Mouse (Mus musculus): ENCODE measurements around the gene Eya2. TPM values are rescaled to one million over a fixed set of nuclear protein-coding genes. Genes with fewer than 3 reads are reported as not detected.

The Eya2 gene
- polyA plus RNA-seq, 1 experiment: 1.4 TPM

DNA sequence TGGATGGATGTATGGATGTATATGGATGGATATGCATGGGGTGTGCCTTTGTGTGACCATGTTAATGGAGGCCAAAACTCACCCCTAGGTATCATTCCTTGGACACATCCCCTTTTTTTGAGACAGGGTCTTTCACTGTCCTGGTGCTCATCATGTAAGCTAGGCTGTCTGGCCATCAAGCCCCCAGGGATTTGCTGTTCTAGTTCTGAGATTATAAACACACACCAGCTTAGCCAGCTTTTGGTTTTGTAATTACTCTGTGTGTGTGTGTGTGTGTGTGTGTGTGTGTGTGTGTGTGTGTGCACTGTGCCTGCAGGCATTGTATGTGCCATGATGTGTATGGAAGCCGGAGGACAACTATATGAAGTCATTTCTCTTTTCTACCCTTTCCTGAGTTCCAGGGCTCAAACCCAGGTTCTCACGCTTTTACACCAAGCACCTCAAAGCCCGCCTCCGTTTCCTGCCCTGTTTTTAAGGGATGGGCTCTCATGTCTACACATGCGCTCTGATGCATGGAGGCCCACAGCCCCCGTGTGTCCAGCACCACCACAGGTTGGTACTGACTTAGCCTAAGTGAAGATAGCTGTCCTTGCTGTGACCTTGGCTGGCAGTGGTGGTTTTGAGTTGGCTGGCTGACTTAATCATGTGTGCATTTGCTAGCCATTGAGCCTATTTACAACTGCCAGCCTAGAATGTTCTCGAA lies 16.9 kb downstream of the Eya2 start:
- Histone ChIP-seq H3K4me3 (ENCODE audit: control insufficient read depth, low read depth, low read length) (no peak overlapping the region), H3K27ac (ENCODE audit: control insufficient read depth, insufficient read depth, low read depth, low read length) (no peak overlapping the region), H3K4me1 (ENCODE audit: control insufficient read depth, insufficient read depth, low read length) (no peaks in the 10 kb centered on the region)

DNA sequence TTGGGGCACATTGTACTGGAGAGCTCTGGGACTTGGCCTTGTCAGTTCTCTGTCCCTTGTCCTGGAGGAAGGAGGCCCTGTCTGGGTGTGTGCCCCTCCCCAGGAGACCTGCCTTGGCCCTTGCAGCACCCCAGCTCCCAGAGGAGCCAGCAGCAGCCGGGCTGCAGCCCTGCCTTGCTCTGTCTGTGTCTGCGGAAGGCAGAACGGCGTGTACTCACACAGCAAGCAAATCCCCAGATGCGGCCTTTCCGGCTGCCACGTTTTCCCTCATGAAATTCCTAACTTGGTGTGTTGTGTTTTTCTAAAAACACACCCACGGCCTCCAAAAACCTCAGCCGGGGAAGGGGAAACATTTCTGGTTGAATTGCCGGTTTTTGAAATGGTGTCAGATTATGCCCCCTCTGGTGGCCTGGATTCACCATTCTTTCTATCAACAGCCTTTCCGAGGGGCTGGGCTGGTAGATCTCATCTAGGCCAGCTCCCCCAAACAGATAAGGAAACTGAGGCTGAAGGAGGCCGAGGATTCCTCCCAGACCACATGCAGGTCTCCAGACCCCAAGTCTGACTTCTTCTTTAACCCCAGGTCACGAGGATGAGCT lies 19.0 kb downstream of the Eya2 start:
- Histone ChIP-seq H3K27me3 (ENCODE audit: control insufficient read depth, insufficient read depth, low read length) (no peaks in the 10 kb centered on the region), H3K27ac (ENCODE audit: control insufficient read depth, insufficient read depth, low read depth, low read length) (no peak overlapping the region), H3K4me3 (ENCODE audit: control insufficient read depth, low read depth, low read length) (no peak overlapping the region), H3K36me3 (ENCODE audit: control insufficient read depth, insufficient read depth, low read length) (no peaks in the 10 kb centered on the region), H3K4me1 (ENCODE audit: control insufficient read depth, insufficient read depth, low read length) (no peaks in the 10 kb centered on the region)
- TF ChIP-seq POLR2A (IDR thresholded peaks at IDR 0.05; ENCODE audit: control insufficient read depth, low read depth, low read length) (no peak), CTCF (IDR thresholded peaks at IDR 0.05; ENCODE audit: control insufficient read depth, insufficient read depth, insufficient replicate concordance, low read depth, low read length) (no peak)

More for the DNA sequence above, 16.9 kb downstream of the Eya2 start:
- Histone ChIP-seq H3K36me3 (ENCODE audit: control insufficient read depth, insufficient read depth, low read length) (no peaks in the 10 kb centered on the region), H3K27me3 (ENCODE audit: control insufficient read depth, insufficient read depth, low read length) (no peaks in the 10 kb centered on the region)
- TF ChIP-seq POLR2A (IDR thresholded peaks at IDR 0.05; ENCODE audit: control insufficient read depth, low read depth, low read length) (no peak), CTCF (IDR thresholded peaks at IDR 0.05; ENCODE audit: control insufficient read depth, insufficient read depth, insufficient replicate concordance, low read depth, low read length) (no peak)

DNA sequence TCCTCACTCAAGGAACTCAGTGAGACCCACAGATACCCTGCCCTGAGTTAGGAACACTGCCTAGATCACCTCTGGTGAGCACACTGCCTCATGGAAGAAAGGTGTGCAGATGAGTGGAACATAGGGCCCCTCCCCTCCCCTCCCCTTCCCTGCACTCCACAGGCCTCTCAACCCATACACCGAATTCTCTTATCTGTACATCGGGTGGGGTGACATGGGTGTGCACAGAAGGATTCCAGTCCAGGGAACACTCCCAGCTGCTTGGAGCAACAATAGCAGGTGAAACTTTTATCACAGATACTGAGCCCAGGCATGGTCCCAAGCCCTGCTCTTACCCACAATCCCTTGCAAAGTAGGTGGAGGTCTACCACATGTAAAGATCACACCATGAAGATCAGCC lies 26.7 kb downstream of the Eya2 start:
- Histone ChIP-seq H3K4me1 (ENCODE audit: control insufficient read depth, insufficient read depth, low read length) (no peaks in the 10 kb centered on the region), H3K27ac (ENCODE audit: control insufficient read depth, insufficient read depth, low read depth, low read length) (no peak overlapping the region), H3K4me3 (ENCODE audit: control insufficient read depth, low read depth, low read length) (no peak overlapping the region), H3K36me3 (ENCODE audit: control insufficient read depth, insufficient read depth, low read length) (no peaks in the 10 kb centered on the region), H3K27me3 (ENCODE audit: control insufficient read depth, insufficient read depth, low read length) (no peaks in the 10 kb centered on the region)
- TF ChIP-seq POLR2A (IDR thresholded peaks at IDR 0.05; ENCODE audit: control insufficient read depth, low read depth, low read length) (no peak), CTCF (IDR thresholded peaks at IDR 0.05; ENCODE audit: control insufficient read depth, insufficient read depth, insufficient replicate concordance, low read depth, low read length) (no peak)

DNA sequence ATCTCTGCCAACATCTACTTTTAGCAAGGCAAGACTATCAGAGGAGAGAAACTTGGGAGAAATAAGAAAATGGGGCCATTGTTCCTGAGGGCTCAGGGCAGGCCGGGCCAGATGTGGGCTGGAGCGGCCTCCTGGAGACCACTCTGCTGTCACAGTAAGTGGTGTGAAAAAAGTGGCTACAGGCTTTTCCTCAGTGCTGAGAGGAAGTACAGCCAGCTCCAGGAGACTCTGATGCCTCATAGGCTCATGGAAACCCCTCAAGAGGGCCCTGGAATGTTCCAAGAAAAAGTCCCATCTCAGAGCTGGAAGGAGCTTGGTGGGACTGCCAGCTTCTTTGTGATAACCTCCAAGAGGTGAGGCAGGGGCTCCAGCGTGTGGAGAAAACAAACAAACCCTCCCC lies 27.8 kb downstream of the Eya2 start:
- Histone ChIP-seq H3K4me1 (ENCODE audit: control insufficient read depth, insufficient read depth, low read length) (no peaks in the 10 kb centered on the region), H3K36me3 (ENCODE audit: control insufficient read depth, insufficient read depth, low read length) (no peaks in the 10 kb centered on the region), H3K27ac (ENCODE audit: control insufficient read depth, insufficient read depth, low read depth, low read length) (no peak overlapping the region), H3K27me3 (ENCODE audit: control insufficient read depth, insufficient read depth, low read length) (no peaks in the 10 kb centered on the region), H3K4me3 (ENCODE audit: control insufficient read depth, low read depth, low read length) (no peak overlapping the region)
- TF ChIP-seq POLR2A (IDR thresholded peaks at IDR 0.05; ENCODE audit: control insufficient read depth, low read depth, low read length) (no peak), CTCF (IDR thresholded peaks at IDR 0.05; ENCODE audit: control insufficient read depth, insufficient read depth, insufficient replicate concordance, low read depth, low read length) (no peak)

DNA sequence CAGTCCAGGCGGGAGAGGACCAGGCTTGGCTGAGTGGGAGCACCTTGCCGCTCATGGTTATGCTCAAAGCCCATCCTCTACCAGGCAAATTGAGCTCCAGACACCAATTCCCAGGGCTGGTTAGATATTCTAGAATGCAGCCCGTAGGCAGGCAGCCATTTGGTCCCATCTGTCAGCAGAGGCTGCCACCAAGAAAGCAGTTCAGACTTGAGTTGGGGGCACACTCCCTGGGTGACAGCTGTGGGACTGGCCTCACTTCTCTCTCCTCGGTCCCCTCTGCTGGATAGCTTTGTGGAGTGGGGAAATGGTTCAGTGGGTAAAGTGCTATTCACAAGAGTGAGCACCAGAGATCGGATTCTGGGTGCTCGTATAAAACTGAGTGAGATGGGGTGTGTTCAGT lies 32.0 kb downstream of the Eya2 start:
- Histone ChIP-seq H3K36me3 (ENCODE audit: control insufficient read depth, insufficient read depth, low read length) (no peaks in the 10 kb centered on the region), H3K27me3 (ENCODE audit: control insufficient read depth, insufficient read depth, low read length) (no peaks in the 10 kb centered on the region), H3K27ac (ENCODE audit: control insufficient read depth, insufficient read depth, low read depth, low read length) (no peak overlapping the region), H3K4me3 (ENCODE audit: control insufficient read depth, low read depth, low read length) (no peak overlapping the region), H3K4me1 (ENCODE audit: control insufficient read depth, insufficient read depth, low read length) (no peaks in the 10 kb centered on the region)
- TF ChIP-seq CTCF (IDR thresholded peaks at IDR 0.05; ENCODE audit: control insufficient read depth, insufficient read depth, insufficient replicate concordance, low read depth, low read length) (no peak), POLR2A (IDR thresholded peaks at IDR 0.05; ENCODE audit: control insufficient read depth, low read depth, low read length) (no peak)

DNA sequence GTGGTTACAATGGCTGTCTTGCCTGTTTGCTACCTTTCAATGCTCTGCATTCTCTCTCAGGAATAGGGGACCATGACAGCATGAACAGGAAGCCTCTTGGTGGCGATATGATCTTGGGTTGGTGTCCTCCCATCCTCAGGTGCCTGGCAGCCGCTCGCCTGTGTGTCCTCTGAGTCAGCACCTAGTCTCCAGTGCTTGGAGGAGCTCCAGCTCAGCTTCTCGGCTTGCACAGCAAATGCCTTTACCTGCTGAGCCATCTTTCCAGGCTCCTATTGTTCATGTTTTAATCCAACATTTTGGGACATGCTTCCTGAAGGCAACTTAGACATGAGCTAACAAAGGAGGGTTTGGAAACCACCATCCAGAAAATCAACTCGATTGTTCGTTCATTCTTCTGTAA lies 33.1 kb downstream of the Eya2 start:
- no peaks in the 10 kb centered on the region for H3K4me1 ChIP-seq (ENCODE audit: control insufficient read depth, insufficient read depth, low read length)
- no peak for TF ChIP-seq CTCF (IDR thresholded peaks at IDR 0.05; ENCODE audit: control insufficient read depth, insufficient read depth, insufficient replicate concordance, low read depth, low read length)
- TF ChIP-seq POLR2A (IDR thresholded peaks at IDR 0.05; ENCODE audit: control insufficient read depth, low read depth, low read length): no peak
- no peaks in the 10 kb centered on the region for H3K36me3 ChIP-seq (ENCODE audit: control insufficient read depth, insufficient read depth, low read length)
- no peaks in the 10 kb centered on the region for H3K27me3 ChIP-seq (ENCODE audit: control insufficient read depth, insufficient read depth, low read length)
- H3K4me3 ChIP-seq (ENCODE audit: control insufficient read depth, low read depth, low read length): no peak overlapping the region
- no peak overlapping the region for H3K27ac ChIP-seq (ENCODE audit: control insufficient read depth, insufficient read depth, low read depth, low read length)

DNA sequence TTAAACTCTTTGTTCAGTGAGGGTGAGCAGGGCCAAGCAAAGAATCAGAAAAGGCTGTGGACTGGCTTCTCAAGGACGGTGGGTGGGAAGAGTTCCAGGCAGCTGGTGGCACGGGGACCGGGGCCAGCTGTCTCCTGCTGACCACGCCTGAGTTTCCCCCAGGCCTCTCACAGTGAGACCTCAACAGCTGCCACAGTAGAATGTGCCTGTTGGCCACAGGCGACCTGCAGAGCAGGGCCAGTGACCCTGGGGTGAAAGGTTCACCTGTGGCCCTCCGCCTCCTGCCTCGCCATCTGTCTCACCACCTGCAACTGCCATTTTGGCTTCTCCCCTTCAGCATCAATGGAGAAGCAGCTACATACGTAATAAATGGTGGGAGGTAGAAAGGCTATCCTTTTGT lies 35.1 kb downstream of the Eya2 start:
- Histone ChIP-seq H3K27ac (ENCODE audit: control insufficient read depth, insufficient read depth, low read depth, low read length) (no peak overlapping the region), H3K36me3 (ENCODE audit: control insufficient read depth, insufficient read depth, low read length) (no peaks in the 10 kb centered on the region), H3K27me3 (ENCODE audit: control insufficient read depth, insufficient read depth, low read length) (no peaks in the 10 kb centered on the region), H3K4me3 (ENCODE audit: control insufficient read depth, low read depth, low read length) (no peak overlapping the region), H3K4me1 (ENCODE audit: control insufficient read depth, insufficient read depth, low read length) (no peaks in the 10 kb centered on the region)
- TF ChIP-seq POLR2A (IDR thresholded peaks at IDR 0.05; ENCODE audit: control insufficient read depth, low read depth, low read length) (no peak), CTCF (IDR thresholded peaks at IDR 0.05; ENCODE audit: control insufficient read depth, insufficient read depth, insufficient replicate concordance, low read depth, low read length) (no peak)
